Mouse (Mus musculus): Measurements from ENCODE around the gene Lrrc3. TPM values are rescaled to one million over a fixed set of nuclear protein-coding genes. Genes with fewer than 3 reads are reported as not detected.
"Not testable (repeated sequence)": the region's sequence is repeated elsewhere in the genome, so short reads cannot be mapped to it uniquely, and the experiment has no call there.

Lrrc3 gene
- 21.4 and 23.9 TPM in 2 replicates for polyA plus RNA-seq (2015; fragmentation: Nextera tagmentation; extraction: Ambion mirVana)

GRCm38 (mm10) chr10:77902211-77902893 lies at the start of gene Lrrc3:
TSS of gene Lrrc3 (minus strand) at chr10:77902536.
- peaks cover 31% of the 10 kb centered on the region for H3K4me1 ChIP-seq (replicated peaks)
- WGBS: under 1% methylated on average over 45 of the region's 46 CpGs
- peak; percentile 84 for ATAC-seq (ENCODE audit: low FRiP score, low read depth)

GRCm38 (mm10) chr10:77950468-77950867 lies 48.1 kb upstream of the Lrrc3 start:
- ATAC-seq (ENCODE audit: low FRiP score, low read depth); H3K4me2 ChIP-seq; H3K9me3 ChIP-seq; H3K9ac ChIP-seq; H3K4me3 ChIP-seq; H3K27me3 ChIP-seq; H3K4me1 ChIP-seq (replicated peaks); H3K27ac ChIP-seq (replicated peaks); H3K36me3 ChIP-seq: not testable (repeated sequence)
- WGBS: 93% methylated on average over 10 of the region's 12 CpGs

More at GRCm38 (mm10) chr10:77902211-77902893, at the start of gene Lrrc3:
- Histone ChIP-seq H3K27ac (replicated peaks) (peak within 1 kb of the TSS; percentile 75), H3K4me3 (peak within 1 kb of the TSS; percentile 59), H3K9me3 (no peaks in the 10 kb centered on the region), H3K4me2 (peak within 1 kb of the TSS; percentile 68), H3K36me3 (no peaks in the 10 kb centered on the region), H3K9ac (peak within 1 kb of the TSS; percentile 63), H3K27me3 (no peaks in the 10 kb centered on the region)

- no peak overlapping the region for H3K9ac ChIP-seq
- H3K36me3 ChIP-seq: no peaks in the 10 kb centered on the region
- ATAC-seq (ENCODE audit: low FRiP score, low read depth): no peak
- no peaks in the 10 kb centered on the region for H3K9me3 ChIP-seq
- H3K27me3 ChIP-seq: no peaks in the 10 kb centered on the region
- 84% methylated on average over 2 of the region's 2 CpGs for WGBS
- H3K4me3 ChIP-seq: no peak overlapping the region
- no peak overlapping the region for H3K27ac ChIP-seq (replicated peaks)
- no peaks in the 10 kb centered on the region for H3K4me1 ChIP-seq (replicated peaks)
- no peak overlapping the region for H3K4me2 ChIP-seq
These were observed 37.3 kb upstream of the Lrrc3 start for GRCm38 (mm10) chr10:77939685-77940084.

- 89% methylated on average over 10 of the region's 10 CpGs for whole genome bisulfite sequencing
- H3K27ac ChIP-seq (replicated peaks): no peak overlapping the region
- no peaks in the 10 kb centered on the region for H3K4me1 ChIP-seq (replicated peaks)
- no peak overlapping the region for H3K9ac ChIP-seq
- no peak overlapping the region for H3K4me2 ChIP-seq
- H3K27me3 ChIP-seq: no peaks in the 10 kb centered on the region
- no peaks in the 10 kb centered on the region for H3K9me3 ChIP-seq
- ATAC-seq (ENCODE audit: low FRiP score, low read depth): no peak
- H3K36me3 ChIP-seq: no peaks in the 10 kb centered on the region
- no peak overlapping the region for H3K4me3 ChIP-seq
These were observed 25.0 kb upstream of the Lrrc3 start for GRCm38 (mm10) chr10:77927375-77927774.

GRCm38 (mm10) chr10:77926140-77926539 lies 23.8 kb upstream of the Lrrc3 start:
- H3K27ac ChIP-seq (replicated peaks): no peak overlapping the region
- ATAC-seq (ENCODE audit: low FRiP score, low read depth): no peak
- no peaks in the 10 kb centered on the region for H3K4me1 ChIP-seq (replicated peaks)
- no peaks in the 10 kb centered on the region for H3K9me3 ChIP-seq
- no peaks in the 10 kb centered on the region for H3K36me3 ChIP-seq
- no peaks in the 10 kb centered on the region for H3K27me3 ChIP-seq
- no peak overlapping the region for H3K4me3 ChIP-seq
- no peak overlapping the region for H3K4me2 ChIP-seq
- 40% methylated on average over 7 of the region's 7 CpGs for WGBS
- H3K9ac ChIP-seq: no peak overlapping the region

GRCm38 (mm10) chr10:77922681-77923080 lies 20.3 kb upstream of the Lrrc3 start:
- no peak for ATAC-seq (ENCODE audit: low FRiP score, low read depth)
- no peak overlapping the region for H3K27ac ChIP-seq (replicated peaks)
- no peaks in the 10 kb centered on the region for H3K36me3 ChIP-seq
- no peak overlapping the region for H3K4me2 ChIP-seq
- no peaks in the 10 kb centered on the region for H3K27me3 ChIP-seq
- H3K9ac ChIP-seq: no peak overlapping the region
- H3K4me1 ChIP-seq (replicated peaks): no peaks in the 10 kb centered on the region
- H3K9me3 ChIP-seq: no peaks in the 10 kb centered on the region
- H3K4me3 ChIP-seq: no peak overlapping the region
- WGBS: 74% methylated on average over 4 of the region's 4 CpGs

GRCm38 (mm10) chr10:77921009-77921408 lies 18.7 kb upstream of the Lrrc3 start:
- no peak for ATAC-seq (ENCODE audit: low FRiP score, low read depth)

GRCm38 (mm10) chr10:77916636-77917335 lies 14.4 kb upstream of the Lrrc3 start:
- H3K9me3 ChIP-seq: no peaks in the 10 kb centered on the region
- WGBS: 52% methylated on average over 8 of the region's 8 CpGs
- H3K9ac ChIP-seq: no peak overlapping the region
- no peaks in the 10 kb centered on the region for H3K36me3 ChIP-seq
- ATAC-seq (ENCODE audit: low FRiP score, low read depth): no peak
- H3K4me1 ChIP-seq (replicated peaks): no peaks in the 10 kb centered on the region
- no peaks in the 10 kb centered on the region for H3K27me3 ChIP-seq
- no peak overlapping the region for H3K4me2 ChIP-seq
- no peak overlapping the region for H3K27ac ChIP-seq (replicated peaks)
- H3K4me3 ChIP-seq: no peak overlapping the region

More at GRCm38 (mm10) chr10:77921009-77921408, 18.7 kb upstream of the Lrrc3 start:
- H3K27ac ChIP-seq (replicated peaks): no peak overlapping the region
- H3K4me2 ChIP-seq: no peak overlapping the region
- 70% methylated on average over 5 of the region's 5 CpGs for WGBS
- H3K36me3 ChIP-seq: no peaks in the 10 kb centered on the region
- H3K9me3 ChIP-seq: no peaks in the 10 kb centered on the region
- H3K4me1 ChIP-seq (replicated peaks): no peaks in the 10 kb centered on the region
- H3K4me3 ChIP-seq: no peak overlapping the region
- H3K9ac ChIP-seq: no peak overlapping the region
- H3K27me3 ChIP-seq: no peaks in the 10 kb centered on the region

GRCm38 (mm10) chr10:77913292-77913691 lies 11.0 kb upstream of the Lrrc3 start:
- H3K9me3 ChIP-seq: no peaks in the 10 kb centered on the region
- no peak overlapping the region for H3K4me2 ChIP-seq
- H3K36me3 ChIP-seq: no peaks in the 10 kb centered on the region
- H3K27me3 ChIP-seq: no peaks in the 10 kb centered on the region
- 82% methylated on average over 4 of the region's 4 CpGs for whole genome bisulfite sequencing
- no peak overlapping the region for H3K4me3 ChIP-seq
- no peaks in the 10 kb centered on the region for H3K4me1 ChIP-seq (replicated peaks)
- no peak overlapping the region for H3K27ac ChIP-seq (replicated peaks)
- ATAC-seq (ENCODE audit: low FRiP score, low read depth): no peak
- H3K9ac ChIP-seq: no peak overlapping the region

GRCm38 (mm10) chr10:77912605-77913004 lies 10.3 kb upstream of the Lrrc3 start:
- Histone ChIP-seq H3K4me1 (replicated peaks) (no peaks in the 10 kb centered on the region), H3K36me3 (no peaks in the 10 kb centered on the region), H3K4me3 (no peak overlapping the region), H3K9me3 (no peaks in the 10 kb centered on the region), H3K27me3 (no peaks in the 10 kb centered on the region), H3K9ac (no peak overlapping the region), H3K4me2 (no peak overlapping the region), H3K27ac (replicated peaks) (no peak overlapping the region)
- WGBS: 63% methylated on average over 7 of the region's 7 CpGs
- no peak for ATAC-seq (ENCODE audit: low FRiP score, low read depth)

GRCm38 (mm10) chr10:77902894-77903715 lies 769 bp upstream of the Lrrc3 start:
- H3K4me3 ChIP-seq: peak overlapping the region; percentile 59
- 8% methylated on average over 35 of the region's 35 CpGs for WGBS
- no peaks in the 10 kb centered on the region for H3K36me3 ChIP-seq
- peak overlapping the region; percentile 68 for H3K4me2 ChIP-seq
- peak overlapping the region; percentile 75 for H3K27ac ChIP-seq (replicated peaks)
- H3K27me3 ChIP-seq: no peaks in the 10 kb centered on the region
- H3K9ac ChIP-seq: peak overlapping the region; percentile 52
- H3K9me3 ChIP-seq: no peaks in the 10 kb centered on the region
- peak; percentile 89 for ATAC-seq (ENCODE audit: low FRiP score, low read depth)
- H3K4me1 ChIP-seq (replicated peaks): peaks cover 31% of the 10 kb centered on the region

- H3K9me3 ChIP-seq: no peaks in the 10 kb centered on the region
These were observed 495 bp downstream of the Lrrc3 start for GRCm38 (mm10) chr10:77901871-77902210.

More at GRCm38 (mm10) chr10:77901871-77902210, 495 bp downstream of the Lrrc3 start:
- ATAC-seq (ENCODE audit: low FRiP score, low read depth): peak; percentile 20; the same call in 1 of the 2 replicates
- Histone ChIP-seq H3K4me2 (peak overlapping the region; percentile 68), H3K36me3 (no peaks in the 10 kb centered on the region), H3K4me3 (peak overlapping the region; percentile 59), H3K9ac (peak overlapping the region; percentile 63), H3K27me3 (no peaks in the 10 kb centered on the region), H3K4me1 (replicated peaks) (peaks cover 31% of the 10 kb centered on the region), H3K27ac (replicated peaks) (peak overlapping the region; percentile 75)
- WGBS: under 1% methylated on average over 14 of the region's 14 CpGs
